Mouse (Mus musculus): ENCODE data around the gene Cnn3. TPM values are rescaled to one million over a fixed set of nuclear protein-coding genes. Genes with fewer than 3 reads are reported as not detected.

The Cnn3 gene
- polyA plus RNA-seq, 1 experiment from 2014 or later, result 874 TPM

DNA sequence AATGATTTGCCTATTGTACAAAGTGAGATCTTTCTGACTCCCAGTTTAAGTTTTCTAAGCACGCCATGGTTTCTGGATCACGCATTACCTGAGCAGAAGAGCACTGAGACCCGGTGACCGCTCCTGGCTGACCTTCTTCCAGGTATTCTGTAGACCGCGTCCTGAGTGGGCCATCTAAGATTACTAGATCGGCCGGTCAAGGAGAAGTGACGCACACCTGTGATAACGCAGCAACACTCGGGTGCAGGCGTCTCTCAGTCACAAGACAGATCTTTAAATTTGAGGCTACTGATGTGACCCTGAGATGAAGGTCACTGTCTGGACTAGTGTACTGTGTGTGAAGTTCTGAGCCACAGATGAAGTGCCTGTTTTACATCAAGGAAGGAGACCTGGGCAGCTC is 15.2 kb downstream of the Cnn3 start:
- WGBS, result 96% methylated on average over 12 of the region's 12 CpGs
- H3K9me3 ChIP-seq, result peaks cover 9% of the 10 kb centered on the region; the same call in 1 of the 2 replicates
- H3K27ac ChIP-seq (replicated peaks), result no peak overlapping the region
- H3K4me3 ChIP-seq, result no peak overlapping the region
- peaks cover 92% of the 10 kb centered on the region for H3K36me3 ChIP-seq (replicated peaks)
- peaks cover 41% of the 10 kb centered on the region for H3K4me1 ChIP-seq
- DNase-seq (ENCODE audit: low spot score), result no peak
- no peaks in the 10 kb centered on the region for H3K27me3 ChIP-seq (replicated peaks; ENCODE audit: low read depth, poor library complexity, severe bottlenecking)

DNA sequence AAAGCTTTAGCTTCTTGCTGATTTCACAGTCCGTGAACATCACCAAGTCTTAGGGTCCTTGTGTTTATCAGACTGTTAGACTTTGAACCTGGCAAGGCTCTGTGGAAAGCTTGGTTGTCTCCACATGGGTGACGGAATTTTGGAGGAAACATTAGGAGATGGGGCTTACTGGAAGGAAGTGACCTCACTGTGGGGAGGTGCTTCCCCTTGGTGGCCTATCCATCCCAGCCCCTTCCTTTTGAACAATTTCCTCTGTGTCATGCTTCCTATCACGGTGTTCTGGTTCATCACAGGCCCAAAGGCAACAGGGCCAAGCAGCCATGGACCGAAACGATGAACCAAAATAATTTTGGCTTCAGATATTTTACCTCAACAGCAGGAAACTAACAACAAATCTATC is 16.0 kb downstream of the Cnn3 start:
- no peaks in the 10 kb centered on the region for H3K27me3 ChIP-seq (replicated peaks; ENCODE audit: low read depth, poor library complexity, severe bottlenecking)
- H3K27ac ChIP-seq (replicated peaks), result no peak overlapping the region
- H3K9me3 ChIP-seq, result peaks cover 11% of the 10 kb centered on the region; the same call in 1 of the 2 replicates
- WGBS, result 93% methylated on average over 5 of the region's 5 CpGs
- peaks cover 34% of the 10 kb centered on the region for H3K4me1 ChIP-seq
- peaks cover 94% of the 10 kb centered on the region for H3K36me3 ChIP-seq (replicated peaks)
- DNase-seq (ENCODE audit: low spot score), result no peak
- no peak overlapping the region for H3K4me3 ChIP-seq

DNA sequence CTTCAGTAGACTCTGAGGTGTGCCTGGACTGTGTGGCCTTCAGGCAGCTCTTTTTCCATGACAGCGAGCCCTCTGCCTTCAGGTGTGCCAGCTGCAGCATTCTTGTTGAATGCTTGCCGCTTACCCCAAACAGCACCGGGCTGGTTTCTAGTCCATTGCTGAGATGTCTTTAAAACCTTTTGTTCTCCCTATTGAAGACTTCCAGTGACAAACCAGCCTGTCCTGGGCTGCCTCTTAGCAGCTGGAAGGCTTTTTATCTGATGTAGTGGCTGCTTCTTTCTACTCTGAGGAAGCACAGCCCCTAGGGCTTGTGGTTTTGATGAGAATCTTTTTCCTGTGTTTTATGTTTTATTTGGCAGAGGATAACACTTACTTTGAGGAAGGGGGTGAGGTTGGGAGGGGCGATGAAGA is 17.6 kb downstream of the Cnn3 start:
- no peak for DNase-seq (ENCODE audit: low spot score)
- Histone ChIP-seq H3K27me3 (replicated peaks; ENCODE audit: low read depth, poor library complexity, severe bottlenecking) (no peaks in the 10 kb centered on the region), H3K9me3 (peaks cover 11% of the 10 kb centered on the region; the same call in 1 of the 2 replicates), H3K4me3 (no peak overlapping the region), H3K36me3 (replicated peaks) (peaks cover 90% of the 10 kb centered on the region), H3K4me1 (peaks cover 34% of the 10 kb centered on the region), H3K27ac (replicated peaks) (no peak overlapping the region)
- WGBS, result 85% methylated on average over 4 of the region's 4 CpGs

DNA sequence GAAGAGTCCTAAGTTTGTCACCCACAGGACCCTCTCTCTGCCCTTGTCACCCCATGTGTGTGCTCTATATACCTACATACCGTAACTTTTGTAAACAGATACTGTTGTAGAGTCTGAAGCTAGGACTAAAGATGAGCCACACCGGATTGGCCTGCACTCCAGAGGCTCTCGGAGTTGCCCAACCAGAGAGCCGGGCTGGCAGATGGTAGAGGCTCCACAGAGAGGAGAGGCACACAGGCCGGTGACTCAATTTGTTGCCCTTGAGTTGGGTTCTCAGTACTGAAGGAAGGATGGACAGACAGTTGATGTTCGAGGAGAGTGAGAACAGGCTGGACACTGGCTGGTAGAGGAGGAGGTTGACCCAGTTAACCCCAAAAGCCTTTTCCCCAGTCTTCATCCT is 18.1 kb downstream of the Cnn3 start:
- H3K36me3 ChIP-seq (replicated peaks), result peaks cover 86% of the 10 kb centered on the region
- 96% methylated on average over 6 of the region's 6 CpGs for WGBS
- H3K9me3 ChIP-seq, result peaks cover 11% of the 10 kb centered on the region; the same call in 1 of the 2 replicates
- H3K27me3 ChIP-seq (replicated peaks; ENCODE audit: low read depth, poor library complexity, severe bottlenecking), result no peaks in the 10 kb centered on the region
- no peak for DNase-seq (ENCODE audit: low spot score)
- H3K27ac ChIP-seq (replicated peaks), result no peak overlapping the region
- peaks cover 29% of the 10 kb centered on the region for H3K4me1 ChIP-seq
- no peak overlapping the region for H3K4me3 ChIP-seq

DNA sequence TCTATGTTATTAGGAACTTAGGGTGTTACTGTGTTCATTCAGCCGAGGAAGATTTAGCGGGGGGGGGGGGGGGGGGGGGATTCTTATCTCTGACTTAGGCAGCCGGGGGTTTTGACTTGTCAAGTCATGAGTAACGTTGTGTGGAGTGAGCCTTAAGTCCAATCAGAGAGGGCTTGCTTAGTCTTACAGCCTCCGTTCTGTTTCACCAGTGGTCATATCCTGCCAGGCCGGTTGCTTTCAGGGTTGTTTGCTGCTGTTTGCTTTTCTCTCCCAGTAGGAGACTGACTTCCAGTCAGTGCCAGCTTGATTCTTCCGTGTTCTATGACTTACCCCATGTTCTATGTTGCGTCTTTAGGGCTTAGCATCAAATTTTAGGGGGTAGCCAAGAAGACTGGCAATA is 20.2 kb downstream of the Cnn3 start:
- H3K4me1 ChIP-seq, result peaks cover 15% of the 10 kb centered on the region
- DNase-seq (ENCODE audit: low spot score), result no peak
- peaks cover 11% of the 10 kb centered on the region; the same call in 1 of the 2 replicates for H3K9me3 ChIP-seq
- H3K36me3 ChIP-seq (replicated peaks), result peaks cover 86% of the 10 kb centered on the region
- H3K27me3 ChIP-seq (replicated peaks; ENCODE audit: low read depth, poor library complexity, severe bottlenecking), result no peaks in the 10 kb centered on the region
- H3K4me3 ChIP-seq, result no peak overlapping the region
- H3K27ac ChIP-seq (replicated peaks), result no peak overlapping the region
- 81% methylated on average over 8 of the region's 8 CpGs for WGBS

DNA sequence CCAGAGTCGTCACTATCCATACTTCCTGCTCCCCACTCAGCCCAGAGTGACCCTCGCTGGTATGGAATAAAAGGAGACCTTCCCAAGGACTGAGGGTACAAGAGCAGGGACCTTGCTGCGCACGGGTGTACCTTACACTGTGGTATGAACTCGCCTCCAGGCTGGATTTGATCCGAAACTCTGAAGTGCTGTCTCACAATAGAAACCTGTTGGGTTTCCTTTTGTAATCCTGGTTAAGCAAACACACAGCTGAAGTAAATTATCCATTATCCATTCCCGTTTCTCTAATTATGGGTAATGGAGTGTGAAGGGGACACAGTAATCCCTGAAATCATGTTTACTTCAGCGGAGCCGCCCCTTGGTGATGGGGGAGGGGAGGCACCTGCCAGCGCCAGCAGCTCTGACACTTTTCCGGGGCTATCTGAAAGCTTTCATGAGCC is 21.8 kb downstream of the Cnn3 start:
- DNase-seq (ENCODE audit: low spot score), result no peak
- 38% methylated on average over 11 of the region's 11 CpGs for WGBS
- Histone ChIP-seq H3K9me3 (peaks cover 11% of the 10 kb centered on the region; the same call in 1 of the 2 replicates), H3K4me3 (no peak overlapping the region), H3K27ac (replicated peaks) (no peak overlapping the region), H3K27me3 (replicated peaks; ENCODE audit: low read depth, poor library complexity, severe bottlenecking) (no peaks in the 10 kb centered on the region), H3K4me1 (peaks cover 15% of the 10 kb centered on the region), H3K36me3 (replicated peaks) (peaks cover 86% of the 10 kb centered on the region)

DNA sequence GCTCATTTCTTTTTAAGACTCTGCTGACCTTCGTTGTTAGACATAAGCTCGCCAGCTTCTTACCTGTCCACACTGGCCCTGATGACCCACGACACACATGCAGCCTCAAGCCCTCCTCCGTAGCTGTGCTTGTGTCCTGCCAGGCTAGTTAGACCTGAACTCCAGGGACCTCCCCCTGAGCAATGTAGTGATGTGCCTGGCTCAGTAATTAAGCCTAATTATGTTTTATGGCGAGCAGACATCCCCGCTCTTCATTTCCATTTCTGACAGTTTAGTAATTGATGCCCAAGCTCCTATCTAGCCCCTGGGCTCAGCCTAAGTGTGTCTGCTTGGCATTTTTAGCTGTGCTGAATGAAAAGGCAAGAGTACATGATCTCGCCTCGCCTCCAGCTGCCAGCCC is 22.3 kb downstream of the Cnn3 start:
- Histone ChIP-seq H3K4me3 (no peak overlapping the region), H3K36me3 (replicated peaks) (peaks cover 85% of the 10 kb centered on the region), H3K27me3 (replicated peaks; ENCODE audit: low read depth, poor library complexity, severe bottlenecking) (no peaks in the 10 kb centered on the region), H3K4me1 (peaks cover 15% of the 10 kb centered on the region), H3K9me3 (peaks cover 11% of the 10 kb centered on the region; the same call in 1 of the 2 replicates), H3K27ac (replicated peaks) (no peak overlapping the region)
- DNase-seq (ENCODE audit: low spot score), result no peak
- WGBS, result 73% methylated on average over 8 of the region's 8 CpGs

DNA sequence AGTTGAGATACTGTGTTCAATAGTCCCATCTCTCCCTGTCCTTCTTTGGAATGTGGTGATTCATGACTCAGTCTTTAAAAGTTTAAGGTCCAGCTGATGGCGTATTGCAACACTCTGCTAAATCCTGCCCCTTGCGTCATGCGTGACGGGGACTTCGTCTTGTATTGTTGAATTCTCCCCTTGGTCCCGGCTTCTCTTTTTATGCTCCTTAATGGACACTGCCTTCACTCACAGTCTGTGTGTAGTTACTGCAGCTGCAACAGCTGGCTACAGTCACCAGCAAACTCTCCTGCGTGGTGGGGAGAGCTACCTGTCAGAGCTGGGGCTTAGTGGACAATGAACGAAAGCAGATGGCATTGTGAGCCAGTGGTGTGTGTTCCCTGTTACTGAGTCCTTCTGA is 23.2 kb downstream of the Cnn3 start:
- no peak overlapping the region for H3K27ac ChIP-seq (replicated peaks)
- no peak for DNase-seq (ENCODE audit: low spot score)
- peaks cover 85% of the 10 kb centered on the region for H3K36me3 ChIP-seq (replicated peaks)
- peaks cover 9% of the 10 kb centered on the region; the same call in 1 of the 2 replicates for H3K9me3 ChIP-seq
- WGBS, result 87% methylated on average over 8 of the region's 8 CpGs
- H3K4me3 ChIP-seq, result no peak overlapping the region
- no peaks in the 10 kb centered on the region for H3K27me3 ChIP-seq (replicated peaks; ENCODE audit: low read depth, poor library complexity, severe bottlenecking)
- peaks cover 15% of the 10 kb centered on the region for H3K4me1 ChIP-seq

DNA sequence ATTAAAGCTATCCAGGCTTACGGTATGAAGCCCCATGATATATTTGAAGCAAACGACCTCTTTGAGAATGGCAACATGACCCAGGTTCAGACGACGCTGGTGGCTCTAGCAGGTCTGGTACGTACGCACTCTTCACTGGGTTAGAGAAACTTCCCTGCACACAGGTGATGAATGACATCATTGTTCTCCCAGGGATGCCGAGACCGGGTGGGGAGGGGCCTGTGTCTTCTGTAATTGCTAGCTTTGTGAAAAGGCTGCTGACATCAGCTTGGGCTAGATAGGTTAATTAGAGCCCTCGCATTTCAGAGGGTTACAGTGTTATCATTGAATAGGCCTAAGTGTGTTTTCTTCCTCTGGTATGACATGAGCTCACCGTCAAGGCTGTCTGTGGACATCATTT is 25.1 kb downstream of the Cnn3 start:
- peaks cover 15% of the 10 kb centered on the region for H3K4me1 ChIP-seq
- DNase-seq (ENCODE audit: low spot score), result no peak
- no peak overlapping the region for H3K27ac ChIP-seq (replicated peaks)
- WGBS, result 68% methylated on average over 10 of the region's 10 CpGs
- H3K9me3 ChIP-seq, result 0 out of 2 replicates have a peak, but pooled peaks cover 3% of the 10 kb centered on the region
- H3K36me3 ChIP-seq (replicated peaks), result peaks cover 90% of the 10 kb centered on the region
- H3K27me3 ChIP-seq (replicated peaks; ENCODE audit: low read depth, poor library complexity, severe bottlenecking), result no peaks in the 10 kb centered on the region
- H3K4me3 ChIP-seq, result no peak overlapping the region

DNA sequence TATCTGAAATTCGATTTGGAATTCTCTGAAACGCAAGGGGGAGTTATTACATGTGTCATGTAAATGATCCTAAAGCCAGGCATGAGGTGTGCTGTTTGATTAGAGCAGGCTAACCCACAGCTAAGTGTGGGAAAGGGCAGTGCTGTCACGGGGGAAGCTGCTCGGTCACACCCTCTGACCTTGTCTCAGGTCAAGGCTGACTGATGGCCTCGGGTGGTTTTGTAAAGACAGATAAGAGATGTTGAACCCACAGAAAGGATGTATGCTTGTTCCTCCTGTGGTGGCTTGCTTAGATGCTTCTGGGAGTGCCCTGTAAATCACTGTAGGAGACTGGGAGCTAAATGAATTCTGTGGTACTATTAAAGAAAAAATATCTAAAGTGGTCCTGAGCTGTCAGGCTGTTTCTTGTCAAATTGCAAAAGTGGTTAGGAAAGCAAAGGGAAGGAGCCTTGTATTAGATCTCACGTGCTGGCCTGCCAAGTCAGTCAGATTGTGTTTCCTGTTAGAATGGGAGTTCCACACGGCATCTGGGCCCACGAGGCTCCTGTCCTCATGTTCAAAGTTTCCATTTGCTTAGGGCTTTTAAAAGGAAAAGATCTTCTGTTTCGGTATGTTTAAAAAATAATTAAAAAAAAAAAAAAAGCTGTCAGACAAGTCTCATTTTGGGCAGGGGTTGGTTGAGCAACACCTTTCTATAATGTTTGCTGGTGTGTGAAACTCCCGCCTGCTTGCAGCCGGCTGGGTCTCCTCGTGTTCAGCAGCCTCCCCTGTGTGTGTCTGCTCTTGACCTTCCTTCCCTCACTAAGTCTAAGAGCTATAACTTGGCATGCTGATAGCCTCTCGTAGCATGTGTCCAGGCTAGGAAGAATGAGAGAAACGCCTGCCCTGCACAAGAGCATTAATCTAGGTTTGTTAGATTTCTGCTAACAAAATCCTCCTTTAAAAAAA is 32.5 kb downstream of the Cnn3 start:
- no peak for DNase-seq (ENCODE audit: low spot score)
- Histone ChIP-seq H3K4me1 (peaks cover 7% of the 10 kb centered on the region; the same call in 1 of the 2 replicates), H3K4me3 (no peak overlapping the region), H3K27ac (replicated peaks) (no peak overlapping the region), H3K27me3 (replicated peaks; ENCODE audit: low read depth, poor library complexity, severe bottlenecking) (no peaks in the 10 kb centered on the region), H3K9me3 (no peaks in the 10 kb centered on the region), H3K36me3 (replicated peaks) (peaks cover 82% of the 10 kb centered on the region)
- WGBS, result 84% methylated on average over 14 of the region's 14 CpGs

DNA sequence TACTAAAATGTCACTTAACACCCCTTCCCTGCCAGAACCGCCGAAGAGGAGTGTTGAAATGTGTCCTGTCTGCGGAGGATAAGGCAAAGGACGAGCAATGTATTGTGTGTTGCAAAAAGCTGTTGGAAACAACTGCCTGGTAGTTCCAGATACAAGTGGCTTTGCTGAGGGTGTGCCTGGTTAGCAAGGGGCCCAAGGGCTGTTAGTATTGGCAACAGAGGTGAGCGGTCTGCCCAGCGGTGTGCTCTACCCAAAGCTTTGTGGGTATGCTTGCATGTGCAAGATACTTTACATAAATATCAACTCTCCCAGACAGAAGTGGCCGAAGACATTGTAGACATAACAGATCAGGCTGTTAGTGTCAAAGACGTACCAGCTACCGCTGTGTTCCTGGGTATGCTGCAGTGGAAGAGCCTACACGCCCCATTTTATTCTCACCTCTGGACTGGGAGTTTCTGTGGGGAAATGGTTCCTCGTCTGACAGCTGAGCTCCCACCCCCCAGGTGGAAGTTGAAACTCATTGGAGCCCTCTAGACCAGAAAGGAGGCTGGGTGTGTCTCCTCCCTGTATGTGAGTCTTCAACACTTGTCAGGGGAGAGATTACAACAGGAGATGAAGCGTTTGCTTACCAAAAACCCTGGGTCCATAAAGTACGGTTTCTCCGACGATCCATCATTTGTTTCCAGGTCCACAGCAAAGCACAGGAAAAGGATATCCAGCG is 34.3 kb downstream of the Cnn3 start:
- no peaks in the 10 kb centered on the region for H3K27me3 ChIP-seq (replicated peaks; ENCODE audit: low read depth, poor library complexity, severe bottlenecking)
- WGBS, result 90% methylated on average over 16 of the region's 16 CpGs
- peaks cover 64% of the 10 kb centered on the region for H3K36me3 ChIP-seq (replicated peaks)
- DNase-seq (ENCODE audit: low spot score), result no peak
- peaks cover 20% of the 10 kb centered on the region for H3K4me1 ChIP-seq
- no peak overlapping the region for H3K27ac ChIP-seq (replicated peaks)
- no peak overlapping the region for H3K4me3 ChIP-seq
- H3K9me3 ChIP-seq, result no peaks in the 10 kb centered on the region

DNA sequence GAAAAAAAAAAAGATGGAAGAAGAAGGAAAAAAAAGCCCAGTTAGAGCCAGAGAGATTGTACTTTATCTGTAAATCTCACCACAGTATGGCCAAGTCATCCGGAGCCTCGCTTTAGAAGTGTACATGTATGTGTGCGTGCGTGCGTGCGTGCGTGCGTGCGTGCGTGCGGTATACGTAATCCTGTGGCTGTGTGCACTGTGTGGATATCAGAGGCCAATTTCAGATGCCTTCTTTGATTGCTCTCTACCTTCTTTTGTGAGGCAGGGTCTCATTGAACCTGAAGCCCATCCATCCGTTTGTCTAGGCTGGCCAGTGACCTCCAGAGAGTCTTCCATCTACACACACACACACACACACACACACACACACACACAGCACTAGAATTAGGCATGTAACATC is 35.2 kb downstream of the Cnn3 start:
- H3K27me3 ChIP-seq (replicated peaks; ENCODE audit: low read depth, poor library complexity, severe bottlenecking), result no peaks in the 10 kb centered on the region
- WGBS, result 94% methylated on average over 13 of the region's 13 CpGs

More for the DNA sequence above, 35.2 kb downstream of the Cnn3 start:
- no peak for DNase-seq (ENCODE audit: low spot score)
- H3K36me3 ChIP-seq (replicated peaks), result peaks cover 56% of the 10 kb centered on the region
- H3K27ac ChIP-seq (replicated peaks), result no peak overlapping the region
- peaks cover 28% of the 10 kb centered on the region for H3K4me1 ChIP-seq
- H3K9me3 ChIP-seq, result no peaks in the 10 kb centered on the region
- H3K4me3 ChIP-seq, result no peak overlapping the region

Data from embryonic facial prominence, embryonic 10.5 days (tissue).